Mouse (Mus musculus): Measurements from ENCODE around the gene Olfr878. TPM values are rescaled to one million over a fixed set of nuclear protein-coding genes. Genes with fewer than 3 reads are reported as not detected.

Olfr878 gene
- not detected in 2 replicates for polyA plus RNA-seq (2012; rRNA removed)

DNA sequence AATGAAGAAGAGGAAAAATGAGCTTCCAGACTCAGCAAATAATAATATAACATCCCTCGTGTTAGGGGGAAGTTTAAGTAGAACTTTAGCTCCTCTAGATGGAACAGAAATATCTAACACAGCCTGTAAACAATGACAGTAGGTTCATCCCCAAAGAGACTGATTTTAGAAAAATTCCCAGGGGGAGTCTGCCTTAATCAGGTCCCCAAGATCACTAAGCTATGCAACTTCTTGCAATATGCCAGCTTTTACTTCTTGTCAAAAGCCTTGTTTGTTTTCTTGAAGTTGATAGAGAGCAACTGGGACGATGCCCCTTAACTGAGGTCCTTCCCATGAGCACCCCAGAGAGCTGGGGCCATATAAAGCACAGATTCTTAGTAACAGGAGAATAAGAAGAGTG lies at the start of gene Olfr878:
Gene Olfr878 (plus strand): TSS at position 301 of the 400 bp plus-strand sequence.
- Histone ChIP-seq H3K4me1 (ENCODE audit: control insufficient read depth, insufficient read depth, insufficient read length, low read length) (no peaks in the 10 kb centered on the region), H3K36me3 (ENCODE audit: control insufficient read depth, insufficient read depth, low read length) (no peaks in the 10 kb centered on the region), H3K27ac (ENCODE audit: insufficient read depth, low read depth, low read length) (no peak within 1 kb of the TSS), H3K27me3 (ENCODE audit: control insufficient read depth, insufficient read depth, low read length) (no peaks in the 10 kb centered on the region), H3K4me3 (ENCODE audit: low read depth, low read length) (no peak within 1 kb of the TSS)
- no peak for TF ChIP-seq POLR2A (IDR thresholded peaks at IDR 0.05; ENCODE audit: low read depth, low read length)
- no peak for TF ChIP-seq CTCF (IDR thresholded peaks at IDR 0.05; ENCODE audit: extremely low read depth, insufficient read length, insufficient replicate concordance, low read depth, low read length)
- 67% methylated on average over 2 of the region's 2 CpGs for WGBS

- TF ChIP-seq POLR2A (IDR thresholded peaks at IDR 0.05; ENCODE audit: low read depth, low read length) (no peak), CTCF (IDR thresholded peaks at IDR 0.05; ENCODE audit: extremely low read depth, insufficient read length, insufficient replicate concordance, low read depth, low read length) (no peak)
- Histone ChIP-seq H3K36me3 (ENCODE audit: control insufficient read depth, insufficient read depth, low read length) (no peaks in the 10 kb centered on the region), H3K27ac (ENCODE audit: insufficient read depth, low read depth, low read length) (no peak overlapping the region), H3K4me1 (ENCODE audit: control insufficient read depth, insufficient read depth, insufficient read length, low read length) (no peaks in the 10 kb centered on the region), H3K4me3 (ENCODE audit: low read depth, low read length) (no peak overlapping the region), H3K27me3 (ENCODE audit: control insufficient read depth, insufficient read depth, low read length) (no peaks in the 10 kb centered on the region)
- WGBS: 21% methylated on average over 1 of the region's 1 CpGs
These were observed 47.4 kb upstream of the Olfr878 start for GRCm38 (mm10) chr9:37870246-37870645.

DNA sequence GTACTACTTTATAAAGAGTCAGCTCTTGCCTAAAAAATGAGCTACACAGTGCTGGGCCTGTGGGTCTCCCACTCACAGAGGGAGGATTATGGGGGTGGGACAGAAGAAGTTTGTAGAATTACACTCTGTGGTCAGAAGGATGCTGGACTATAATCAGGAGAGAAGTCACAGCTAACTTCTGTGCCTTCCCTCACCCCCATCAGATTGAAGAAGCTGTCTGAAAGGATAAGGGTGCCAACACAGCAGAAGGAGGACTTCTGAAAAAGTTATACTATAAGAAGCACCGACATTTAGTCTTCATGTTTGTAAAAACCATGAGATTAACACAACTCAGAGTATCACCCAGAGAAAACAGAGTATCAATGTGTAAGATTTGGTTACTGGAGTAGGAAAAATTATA lies 46.5 kb upstream of the Olfr878 start:
- no peak for TF ChIP-seq POLR2A (IDR thresholded peaks at IDR 0.05; ENCODE audit: low read depth, low read length)
- TF ChIP-seq CTCF (IDR thresholded peaks at IDR 0.05; ENCODE audit: extremely low read depth, insufficient read length, insufficient replicate concordance, low read depth, low read length): no peak
- H3K36me3 ChIP-seq (ENCODE audit: control insufficient read depth, insufficient read depth, low read length): no peaks in the 10 kb centered on the region
- no peaks in the 10 kb centered on the region for H3K27me3 ChIP-seq (ENCODE audit: control insufficient read depth, insufficient read depth, low read length)
- H3K4me3 ChIP-seq (ENCODE audit: low read depth, low read length): no peak overlapping the region
- H3K27ac ChIP-seq (ENCODE audit: insufficient read depth, low read depth, low read length): no peak overlapping the region
- WGBS: 76% methylated on average over 1 of the region's 1 CpGs
- no peaks in the 10 kb centered on the region for H3K4me1 ChIP-seq (ENCODE audit: control insufficient read depth, insufficient read depth, insufficient read length, low read length)

DNA sequence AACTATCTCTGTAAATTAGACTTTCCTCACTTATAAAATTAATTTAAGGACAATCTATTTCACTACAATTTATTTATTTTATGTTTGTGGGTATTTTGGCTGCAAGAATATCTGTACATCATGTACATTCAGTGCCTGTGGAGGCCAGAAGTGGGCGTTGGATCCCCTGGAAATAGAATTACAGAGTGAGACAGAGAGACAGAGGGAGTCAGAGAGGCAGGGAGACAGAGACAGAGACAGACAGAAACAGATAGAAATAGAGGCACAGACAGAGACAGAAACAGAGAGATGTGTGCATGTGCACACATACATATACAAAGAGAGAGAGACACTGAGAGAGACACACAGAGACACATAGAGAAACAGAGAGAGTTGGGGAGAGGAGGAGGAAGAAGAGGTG lies 46.1 kb upstream of the Olfr878 start:
- WGBS: 26% methylated on average over 1 of the region's 1 CpGs
- TF ChIP-seq CTCF (IDR thresholded peaks at IDR 0.05; ENCODE audit: extremely low read depth, insufficient read length, insufficient replicate concordance, low read depth, low read length) (no peak), POLR2A (IDR thresholded peaks at IDR 0.05; ENCODE audit: low read depth, low read length) (no peak)
- Histone ChIP-seq H3K27ac (ENCODE audit: insufficient read depth, low read depth, low read length) (no peak overlapping the region), H3K4me1 (ENCODE audit: control insufficient read depth, insufficient read depth, insufficient read length, low read length) (no peaks in the 10 kb centered on the region), H3K27me3 (ENCODE audit: control insufficient read depth, insufficient read depth, low read length) (no peaks in the 10 kb centered on the region), H3K4me3 (ENCODE audit: low read depth, low read length) (no peak overlapping the region), H3K36me3 (ENCODE audit: control insufficient read depth, insufficient read depth, low read length) (no peaks in the 10 kb centered on the region)

DNA sequence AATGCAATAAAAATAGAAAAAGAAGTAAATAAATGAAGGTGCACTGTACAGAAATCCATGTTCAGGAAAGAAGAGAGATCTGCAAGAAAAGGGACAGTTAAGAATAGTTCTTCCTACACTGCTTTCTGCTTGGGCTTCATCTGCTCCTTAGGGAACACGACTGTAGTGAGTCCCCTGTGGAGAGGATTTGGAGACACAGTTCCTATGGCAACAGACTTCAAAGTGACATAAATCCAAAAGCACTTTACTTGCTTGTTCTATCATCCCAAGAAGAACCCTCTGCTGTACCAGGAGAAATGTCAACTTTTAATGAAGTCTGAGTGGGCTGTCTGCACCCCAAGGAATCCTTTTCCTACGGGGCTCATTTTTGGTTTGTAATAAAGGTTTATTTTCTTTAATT lies 26.7 kb upstream of the Olfr878 start:
- TF ChIP-seq POLR2A (IDR thresholded peaks at IDR 0.05; ENCODE audit: low read depth, low read length) (no peak), CTCF (IDR thresholded peaks at IDR 0.05; ENCODE audit: extremely low read depth, insufficient read length, insufficient replicate concordance, low read depth, low read length) (no peak)
- 38% methylated on average over 2 of the region's 2 CpGs for WGBS

GRCm38 (mm10) chr9:37896661-37897060 lies 21.0 kb upstream of the Olfr878 start, which contains the start of gene Olfr145:
Gene Olfr145 (plus strand): TSS chr9:37896724.
- H3K4me3 ChIP-seq (ENCODE audit: low read depth, low read length): no peak within 1 kb of the TSS
- H3K27me3 ChIP-seq (ENCODE audit: control insufficient read depth, insufficient read depth, low read length): no peaks in the 10 kb centered on the region
- H3K36me3 ChIP-seq (ENCODE audit: control insufficient read depth, insufficient read depth, low read length): no peaks in the 10 kb centered on the region
- no peaks in the 10 kb centered on the region for H3K4me1 ChIP-seq (ENCODE audit: control insufficient read depth, insufficient read depth, insufficient read length, low read length)
- 27% methylated on average over 2 of the region's 2 CpGs for WGBS
- no peak within 1 kb of the TSS for H3K27ac ChIP-seq (ENCODE audit: insufficient read depth, low read depth, low read length)
- TF ChIP-seq CTCF (IDR thresholded peaks at IDR 0.05; ENCODE audit: extremely low read depth, insufficient read length, insufficient replicate concordance, low read depth, low read length): no peak
- TF ChIP-seq POLR2A (IDR thresholded peaks at IDR 0.05; ENCODE audit: low read depth, low read length): no peak

More for the DNA sequence above, 26.7 kb upstream of the Olfr878 start:
- Histone ChIP-seq H3K27ac (ENCODE audit: insufficient read depth, low read depth, low read length) (no peak overlapping the region), H3K4me1 (ENCODE audit: control insufficient read depth, insufficient read depth, insufficient read length, low read length) (no peaks in the 10 kb centered on the region), H3K27me3 (ENCODE audit: control insufficient read depth, insufficient read depth, low read length) (no peaks in the 10 kb centered on the region), H3K4me3 (ENCODE audit: low read depth, low read length) (no peak overlapping the region), H3K36me3 (ENCODE audit: control insufficient read depth, insufficient read depth, low read length) (no peaks in the 10 kb centered on the region)

GRCm38 (mm10) chr9:37905555-37905954 lies 12.1 kb upstream of the Olfr878 start:
- 58% methylated on average over 3 of the region's 3 CpGs for WGBS
- TF ChIP-seq POLR2A (IDR thresholded peaks at IDR 0.05; ENCODE audit: low read depth, low read length): no peak

GRCm38 (mm10) chr9:37918018-37918417 lies 378 bp downstream of the Olfr878 start:
- no peak for TF ChIP-seq CTCF (IDR thresholded peaks at IDR 0.05; ENCODE audit: extremely low read depth, insufficient read length, insufficient replicate concordance, low read depth, low read length)
- 39% methylated on average over 1 of the region's 1 CpGs for WGBS
- no peaks in the 10 kb centered on the region for H3K4me1 ChIP-seq (ENCODE audit: control insufficient read depth, insufficient read depth, insufficient read length, low read length)
- H3K4me3 ChIP-seq (ENCODE audit: low read depth, low read length): no peak overlapping the region
- no peak overlapping the region for H3K27ac ChIP-seq (ENCODE audit: insufficient read depth, low read depth, low read length)
- H3K27me3 ChIP-seq (ENCODE audit: control insufficient read depth, insufficient read depth, low read length): no peaks in the 10 kb centered on the region
- H3K36me3 ChIP-seq (ENCODE audit: control insufficient read depth, insufficient read depth, low read length): no peaks in the 10 kb centered on the region

More at GRCm38 (mm10) chr9:37905555-37905954, 12.1 kb upstream of the Olfr878 start:
- Histone ChIP-seq H3K4me3 (ENCODE audit: low read depth, low read length) (no peak overlapping the region), H3K27ac (ENCODE audit: insufficient read depth, low read depth, low read length) (no peak overlapping the region), H3K27me3 (ENCODE audit: control insufficient read depth, insufficient read depth, low read length) (no peaks in the 10 kb centered on the region), H3K4me1 (ENCODE audit: control insufficient read depth, insufficient read depth, insufficient read length, low read length) (no peaks in the 10 kb centered on the region), H3K36me3 (ENCODE audit: control insufficient read depth, insufficient read depth, low read length) (no peaks in the 10 kb centered on the region)
